Mouse (Mus musculus): Measurements from ENCODE around the gene Gm340.

Gm340 gene

DNA sequence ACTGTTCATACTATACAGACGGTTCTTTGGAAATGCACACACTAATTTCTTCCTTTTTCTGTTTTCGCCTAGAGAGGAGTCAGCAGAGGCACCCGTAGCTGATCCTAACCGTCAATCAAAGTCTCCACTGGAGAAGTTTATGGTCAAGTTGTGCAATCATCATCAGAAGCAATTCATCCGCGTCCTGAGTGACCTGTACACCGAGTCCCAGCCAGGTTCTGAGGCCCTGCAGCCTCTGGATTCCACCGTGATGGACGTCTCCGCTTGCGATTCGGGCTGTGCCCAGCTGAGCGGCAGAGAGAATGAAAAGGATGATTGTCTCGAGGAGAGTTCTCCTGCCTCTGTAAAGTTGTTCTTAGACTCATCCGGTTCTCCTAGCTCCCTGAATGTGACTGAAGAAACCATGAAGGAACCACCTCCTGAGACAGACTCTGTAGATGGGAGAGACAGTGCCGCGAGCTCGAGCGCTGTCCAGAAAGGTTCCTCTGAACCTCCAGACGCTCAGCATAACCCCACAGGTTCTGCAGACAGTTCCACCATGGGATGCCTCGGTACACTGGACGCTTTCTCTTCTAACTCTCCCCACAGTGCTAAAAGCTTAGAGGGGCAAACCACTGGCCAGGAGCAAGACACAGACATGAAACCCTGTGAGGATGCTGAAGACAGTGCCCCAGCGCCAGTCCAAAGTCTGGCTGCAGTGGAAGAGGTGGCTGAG lies at the start of gene Gm340:
Gm340 (plus strand) TSS at position 665 of the 715 bp plus-strand sequence.
- DNase-seq (ENCODE audit: low spot score) = no peak

DNA sequence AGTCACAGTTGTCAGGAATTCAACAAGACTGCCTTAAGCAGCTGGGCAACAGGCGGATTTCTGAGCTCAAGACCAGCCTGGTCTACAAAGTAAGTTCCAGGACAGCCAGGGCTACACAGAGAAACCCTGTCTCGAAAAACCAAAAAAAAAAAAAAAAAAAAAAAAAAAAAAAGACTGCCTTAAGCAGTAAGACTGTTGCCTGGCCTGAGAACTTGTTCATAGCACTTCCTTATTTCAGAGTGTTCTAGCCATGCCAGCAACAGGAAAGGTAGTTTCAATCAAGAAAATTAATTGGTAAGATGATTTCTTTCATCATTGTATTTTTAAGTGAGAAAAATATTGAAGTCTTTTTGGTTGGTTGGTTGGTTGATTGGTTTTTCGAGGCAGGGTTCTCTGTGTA lies 48.1 kb upstream of the Gm340 start:
- no peak for DNase-seq (ENCODE audit: low spot score)

DNA sequence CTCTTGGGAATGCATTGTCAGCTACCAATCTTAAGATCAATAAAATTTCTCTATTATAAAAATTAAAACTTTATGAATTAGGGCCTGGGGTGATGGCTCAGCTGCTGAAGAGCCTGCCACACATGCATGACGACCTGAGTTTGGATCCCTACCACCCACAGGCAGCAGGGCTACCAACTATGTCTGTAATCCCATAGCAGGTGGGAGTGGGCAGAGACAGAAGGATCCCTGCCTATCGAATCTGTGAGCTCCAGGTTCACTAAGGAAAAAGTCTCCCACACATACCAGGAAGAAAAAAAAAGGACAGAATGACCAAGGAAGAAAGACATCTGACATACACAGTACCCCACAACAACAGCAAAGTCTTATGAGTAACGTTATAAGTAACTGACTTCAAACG lies 25.2 kb upstream of the Gm340 start:
- no peak for DNase-seq (ENCODE audit: low spot score)

DNA sequence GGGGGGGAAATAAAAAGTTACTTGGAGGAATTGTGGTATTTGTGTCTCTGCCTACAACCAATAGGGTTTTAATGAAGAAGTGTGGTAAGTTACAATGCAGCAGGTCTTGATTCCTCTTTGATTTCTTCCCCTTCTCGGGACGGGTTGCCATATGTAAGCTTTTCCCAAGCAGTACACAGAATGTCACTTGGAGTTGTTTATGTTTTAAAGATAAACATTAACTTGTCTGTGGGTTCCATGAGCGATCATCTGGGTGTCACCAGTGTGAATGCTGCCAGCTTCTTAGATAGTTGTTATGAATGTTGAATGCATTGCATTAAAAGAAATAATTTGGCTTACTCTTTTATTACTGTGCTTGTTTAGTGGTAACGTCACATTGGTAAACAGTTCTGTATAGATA lies 24.7 kb upstream of the Gm340 start:
- DNase-seq (ENCODE audit: low spot score) = no peak

DNA sequence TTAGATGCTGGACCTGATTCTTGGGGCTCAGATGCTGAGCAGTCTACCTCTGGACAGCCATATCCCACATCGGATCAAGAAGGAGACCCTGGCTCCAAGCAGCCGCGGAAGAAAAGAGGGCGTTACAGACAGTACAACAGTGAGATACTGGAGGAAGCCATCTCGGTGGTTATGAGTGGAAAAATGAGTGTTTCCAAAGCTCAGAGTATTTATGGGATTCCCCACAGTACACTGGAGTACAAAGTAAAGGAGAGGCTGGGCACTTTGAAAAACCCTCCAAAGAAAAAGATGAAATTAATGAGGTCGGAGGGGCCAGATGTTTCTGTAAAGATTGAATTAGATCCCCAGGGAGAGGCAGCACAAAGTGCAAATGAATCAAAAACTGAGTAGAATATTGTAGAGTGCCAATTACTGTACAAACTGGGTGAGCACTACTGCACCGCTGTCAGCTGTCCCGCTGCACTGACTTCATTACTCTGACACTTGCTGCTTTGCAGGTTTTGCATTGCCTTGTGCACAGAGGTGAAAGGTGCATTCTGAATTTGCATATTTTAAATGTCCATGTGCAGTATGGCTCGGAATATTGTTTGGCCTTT lies 23.2 kb upstream of the Gm340 start:
- DNase-seq (ENCODE audit: low spot score) = no peak

DNA sequence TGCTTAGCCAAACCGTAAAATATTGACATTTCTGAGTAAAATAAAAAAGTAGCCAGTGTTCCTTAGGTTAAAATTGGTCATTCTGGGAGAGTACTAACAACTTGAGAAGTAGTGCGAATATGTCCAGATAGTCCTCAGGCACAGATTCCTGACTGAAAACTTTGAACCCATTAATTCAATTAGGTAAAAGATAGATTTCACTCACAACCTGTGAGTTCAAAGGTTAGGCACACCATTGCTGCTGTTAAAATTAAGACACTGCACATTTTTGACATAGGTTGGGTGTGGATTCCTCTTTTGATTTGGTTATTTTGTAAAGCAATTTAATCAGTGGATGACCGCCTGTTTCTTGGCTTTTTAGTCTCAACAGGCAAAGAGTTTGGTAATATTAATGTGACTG lies 21.3 kb upstream of the Gm340 start:
- DNase-seq (ENCODE audit: low spot score) = no peak

DNA sequence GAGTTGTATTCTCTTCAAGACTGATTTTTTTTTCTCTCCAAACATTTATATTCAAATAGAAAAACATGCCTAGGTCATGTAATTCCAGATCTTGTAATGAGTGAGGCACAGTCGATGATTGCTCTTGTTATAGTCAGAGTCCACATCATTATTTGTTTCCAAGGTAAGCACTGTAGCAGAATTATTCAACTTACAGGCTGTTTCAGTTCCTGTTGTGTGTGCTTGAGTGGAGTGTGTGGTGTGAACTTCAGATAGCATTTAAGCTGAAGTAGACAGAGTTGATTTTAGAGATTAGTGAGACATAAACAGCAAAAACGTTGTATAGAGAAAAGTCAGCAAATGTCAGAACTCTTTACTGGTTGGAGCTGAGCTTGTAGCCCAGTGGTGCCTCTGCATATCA lies 13.4 kb upstream of the Gm340 start:
- DNase-seq (ENCODE audit: low spot score) = no peak

DNA sequence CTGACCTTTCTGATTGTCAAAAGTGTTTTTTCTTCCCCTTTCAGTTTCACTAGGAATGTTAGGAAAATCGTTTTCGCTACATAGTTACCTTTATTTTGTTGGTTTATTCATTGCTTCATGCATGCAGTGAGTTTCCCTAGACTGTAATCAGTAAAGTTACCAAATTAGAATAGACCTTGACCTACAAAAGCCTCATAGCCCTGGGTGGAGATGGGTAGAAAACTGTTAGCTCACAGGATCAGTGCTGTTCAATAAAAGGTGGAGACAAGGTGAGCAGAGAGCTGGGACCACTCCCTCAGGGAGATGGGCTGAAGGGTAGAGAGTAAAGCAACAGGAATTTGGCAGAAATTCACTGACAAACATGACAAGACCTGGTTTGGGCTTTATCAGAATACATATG lies 8.5 kb upstream of the Gm340 start:
- no peak for DNase-seq (ENCODE audit: low spot score)

DNA sequence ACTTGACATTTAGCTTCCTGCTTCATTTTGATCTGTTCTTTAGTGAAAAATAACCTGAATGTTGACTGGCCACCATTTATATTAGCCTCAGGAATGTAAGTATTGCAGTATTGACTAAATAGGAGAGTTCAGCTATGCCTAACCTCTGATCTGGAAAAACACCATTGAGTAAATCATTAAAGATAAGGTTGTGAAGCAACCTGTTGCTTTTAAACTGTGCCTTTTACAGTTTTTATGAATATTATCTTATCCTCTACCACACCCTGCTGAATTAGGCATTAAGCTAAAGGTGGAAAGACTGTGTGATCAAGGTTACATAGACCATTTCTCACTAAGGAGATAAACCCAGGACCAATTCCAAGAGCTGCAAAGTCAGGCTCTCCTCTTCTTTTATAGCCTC lies 4.6 kb upstream of the Gm340 start:
- DNase-seq (ENCODE audit: low spot score) = no peak

DNA sequence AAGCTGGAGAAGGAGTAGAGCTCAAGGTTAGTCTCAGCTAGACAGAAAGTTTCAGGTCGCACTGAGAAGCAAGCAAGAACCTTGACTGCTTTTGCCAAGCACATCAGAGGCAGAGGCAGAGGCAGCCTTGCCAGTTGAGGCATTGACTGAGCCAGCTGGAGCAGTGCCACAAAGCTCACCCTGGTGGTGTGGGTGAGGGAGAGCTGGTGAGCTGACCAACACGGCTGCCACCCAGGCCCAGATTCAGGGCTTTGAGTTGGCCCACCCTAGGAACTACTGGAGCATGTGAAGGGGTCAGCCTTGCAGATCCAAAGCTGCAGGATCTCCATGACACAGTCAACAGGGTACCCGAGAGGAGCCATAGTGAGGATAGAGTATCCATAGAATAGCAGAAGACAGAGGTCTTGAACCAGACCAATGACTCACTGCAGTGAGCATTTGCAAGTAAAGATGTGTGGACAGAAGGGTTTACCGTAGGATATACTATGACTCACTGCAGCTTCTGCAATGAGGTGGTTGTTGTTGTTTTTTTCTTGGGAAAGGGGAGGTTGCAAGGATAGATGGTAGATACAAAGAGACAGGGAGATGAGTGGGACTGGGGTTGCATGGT lies 2.8 kb upstream of the Gm340 start:
- DNase-seq (ENCODE audit: low spot score) = no peak

DNA sequence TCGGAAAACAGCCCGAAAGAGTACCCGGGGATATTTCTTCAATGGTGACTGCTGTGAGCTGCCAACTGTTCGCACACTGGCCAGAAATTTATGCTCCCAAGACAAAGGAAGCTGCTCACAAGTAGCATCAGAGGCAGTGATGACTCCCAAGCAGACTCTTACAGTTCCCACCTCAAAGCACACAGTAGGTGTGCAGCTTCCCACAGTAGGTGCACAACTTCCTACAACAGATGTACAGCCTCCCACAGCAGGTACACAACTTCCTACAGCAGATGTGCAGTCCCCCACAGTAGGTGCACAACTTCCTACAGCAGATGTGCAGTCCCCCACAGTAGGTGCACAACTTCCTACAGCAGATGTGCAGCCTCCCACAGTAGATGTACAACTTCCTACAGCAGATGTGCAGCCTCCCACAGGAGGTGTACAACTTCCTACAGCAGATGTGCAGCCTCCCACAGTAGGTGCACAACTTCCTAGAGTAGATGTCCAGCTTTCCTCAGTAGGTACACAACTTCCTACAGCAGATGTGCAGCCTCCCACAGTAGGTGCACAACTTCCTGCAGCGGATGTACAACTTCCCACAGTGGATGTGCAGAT lies 846 bp downstream of the Gm340 start:
- no peak for DNase-seq (ENCODE audit: low spot score)

DNA sequence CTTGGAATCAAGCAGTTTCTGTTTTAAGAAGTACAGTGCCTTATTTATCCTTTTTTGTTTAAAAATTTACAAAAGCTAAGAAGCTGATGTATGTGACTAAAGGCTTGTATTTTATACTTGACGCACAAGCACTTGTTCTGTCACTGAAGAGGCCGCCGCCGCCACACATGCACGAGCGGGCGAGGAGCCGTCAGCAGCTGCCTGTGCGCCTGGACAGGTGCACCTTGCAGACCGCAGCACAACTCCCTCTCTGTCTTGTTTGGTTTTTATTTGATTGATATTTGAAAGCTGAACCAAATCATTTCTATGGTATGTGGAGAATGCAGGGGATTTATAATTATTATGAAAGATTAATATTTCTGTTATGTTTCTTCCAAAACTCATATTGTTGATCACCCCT lies 4.6 kb downstream of the Gm340 start:
- DNase-seq (ENCODE audit: low spot score) = no peak

DNA sequence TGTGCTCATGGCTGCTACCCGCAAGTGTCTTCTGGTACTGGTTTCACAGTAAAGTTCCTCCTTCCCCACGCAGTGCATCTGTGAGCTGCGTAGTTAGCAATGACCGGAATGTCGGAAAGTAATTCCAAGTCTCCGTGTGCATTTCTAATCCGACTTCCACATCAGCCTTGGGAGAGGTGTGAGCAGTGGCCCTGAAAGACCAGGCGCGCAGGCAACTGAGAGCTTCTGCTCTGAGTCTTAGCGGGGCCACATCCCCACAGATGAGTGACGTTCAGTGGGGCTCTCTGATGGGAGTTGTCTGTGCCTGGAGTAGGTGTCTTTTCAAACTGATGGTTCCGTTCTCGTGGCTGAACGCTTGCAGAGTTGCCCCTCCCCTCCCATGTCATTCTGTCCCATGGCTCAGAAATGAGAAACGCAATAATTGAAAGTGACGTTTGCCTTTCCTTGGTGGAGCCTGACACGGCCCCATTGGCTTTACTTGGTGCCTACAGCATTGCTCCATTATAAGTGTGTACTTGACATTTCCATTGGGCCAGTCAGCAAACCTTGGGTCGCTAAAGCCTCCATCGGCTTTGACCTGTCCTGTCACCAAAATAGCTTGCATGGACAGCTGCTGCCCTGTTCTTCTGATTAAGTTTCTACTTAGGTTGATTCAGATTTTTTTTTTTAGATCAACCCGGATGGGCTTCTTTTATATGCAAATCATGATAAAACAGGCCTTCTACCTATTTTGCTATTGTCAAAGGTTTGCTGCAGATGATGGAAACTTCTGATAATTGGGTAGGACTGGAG lies 5.5 kb downstream of the Gm340 start:
- DNase-seq (ENCODE audit: low spot score) = no peak

DNA sequence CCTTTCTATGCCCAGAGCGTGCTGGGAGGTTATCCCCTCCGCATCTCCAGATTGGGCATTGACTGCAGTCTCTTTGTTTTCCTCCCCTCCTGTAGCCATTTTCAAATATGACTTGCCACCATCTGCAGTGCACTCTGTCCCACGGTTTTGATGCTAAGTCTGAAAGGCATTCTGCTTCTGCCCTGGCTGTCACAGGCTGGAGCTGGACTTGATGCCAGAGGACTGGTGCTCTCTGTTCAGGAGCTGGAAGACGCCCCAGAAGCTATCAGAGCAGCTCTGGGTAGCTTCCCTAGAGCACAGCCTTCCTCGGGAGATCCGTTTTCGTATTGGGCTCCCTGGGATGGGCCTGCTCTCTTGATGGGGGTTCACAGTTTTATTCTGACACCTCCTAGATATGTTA lies 6.9 kb downstream of the Gm340 start:
- no peak for DNase-seq (ENCODE audit: low spot score)

DNA sequence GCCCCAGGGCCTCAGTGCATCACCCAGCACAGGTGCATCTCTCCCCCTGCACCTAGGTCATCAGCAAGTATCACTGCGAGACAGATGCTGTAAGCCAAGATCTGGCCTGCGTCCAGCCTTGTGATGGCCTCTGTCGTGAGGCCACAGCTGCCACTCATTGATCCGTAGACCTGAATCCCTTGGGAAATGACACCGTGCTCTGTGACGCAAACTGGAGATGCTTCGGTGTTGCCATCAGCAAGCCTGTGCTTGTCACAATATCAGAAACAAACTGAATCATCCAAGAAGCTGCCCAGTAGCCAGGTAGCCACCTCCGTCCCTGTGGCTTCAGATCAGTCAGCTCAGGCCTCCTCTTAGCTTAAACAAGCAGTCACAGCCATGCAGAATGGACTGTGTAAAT lies 7.5 kb downstream of the Gm340 start:
- DNase-seq (ENCODE audit: low spot score) = no peak

DNA sequence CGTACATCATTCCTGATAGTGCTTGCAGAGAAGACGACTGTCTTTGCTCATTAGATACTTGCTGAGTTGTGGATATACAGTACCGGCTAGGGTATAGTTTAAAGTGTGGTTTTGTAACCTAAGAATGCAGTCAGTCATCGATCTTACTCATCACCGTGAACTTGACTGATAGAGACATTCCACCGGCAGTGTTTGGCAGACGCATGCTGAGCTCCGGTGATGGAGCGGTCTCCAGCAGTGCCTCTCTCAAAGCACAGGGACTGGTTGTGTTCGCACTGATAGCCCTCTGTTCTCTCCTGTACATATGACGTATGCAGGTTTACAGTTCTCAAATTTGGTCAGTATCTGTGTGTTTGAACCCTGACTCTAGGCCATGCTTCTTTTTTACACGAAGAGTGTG lies 9.6 kb downstream of the Gm340 start:
- no peak for DNase-seq (ENCODE audit: low spot score)

DNA sequence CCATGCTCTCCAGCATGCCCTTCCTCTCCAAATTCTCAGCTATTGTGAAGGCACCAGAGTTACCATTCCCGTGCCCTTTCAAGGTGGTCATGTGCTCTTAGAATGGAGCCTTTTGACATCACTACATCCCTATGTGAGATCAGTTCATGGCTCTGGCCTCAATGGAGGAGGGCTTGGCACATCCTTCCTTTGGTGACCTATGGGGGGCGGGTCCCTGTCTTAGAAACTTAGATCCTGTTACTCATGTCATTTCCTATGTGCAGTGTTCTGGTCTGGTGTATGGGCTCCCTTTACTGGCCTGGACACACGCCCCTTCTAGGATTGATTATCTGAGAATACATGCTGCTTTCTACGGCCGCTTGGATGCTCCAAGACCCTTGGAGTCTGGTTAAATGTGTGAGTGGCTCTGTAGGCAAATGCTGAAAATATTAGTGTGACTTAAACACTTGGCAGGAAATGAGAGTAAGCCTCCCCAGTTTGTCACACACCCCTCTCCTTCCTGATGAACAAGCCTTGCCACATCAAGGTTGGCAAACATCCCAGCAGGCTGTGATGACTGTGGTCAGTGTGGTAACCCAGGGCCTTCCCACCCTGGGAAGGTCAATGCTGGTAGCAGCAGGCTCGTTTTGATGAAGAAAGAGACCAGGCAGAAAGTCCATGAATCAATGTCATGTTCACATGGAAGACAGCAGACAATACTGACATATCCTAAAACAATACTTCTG lies 15.2 kb downstream of the Gm340 start:
- no peak for DNase-seq (ENCODE audit: low spot score)

DNA sequence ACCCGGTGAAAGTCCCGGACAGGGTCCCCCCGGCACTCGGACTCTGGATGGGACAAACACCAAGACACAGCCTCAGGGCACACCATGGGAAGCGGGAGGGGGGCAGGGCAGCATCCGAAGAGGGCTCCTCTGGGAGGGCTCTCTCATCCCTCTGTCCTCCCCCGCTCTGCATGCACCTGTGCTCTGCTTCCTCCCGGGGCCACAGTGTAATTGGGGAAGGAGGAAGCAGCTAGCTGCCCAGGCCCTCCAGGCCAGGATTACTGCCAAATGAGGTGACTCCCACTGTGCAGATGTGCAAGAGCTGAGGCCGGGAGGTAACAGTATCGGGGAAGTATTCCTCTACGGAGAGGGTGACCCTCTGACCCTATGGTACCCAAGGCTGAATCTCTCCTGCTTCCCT lies 18.5 kb downstream of the Gm340 start:
- DNase-seq (ENCODE audit: low spot score) = no peak

DNA sequence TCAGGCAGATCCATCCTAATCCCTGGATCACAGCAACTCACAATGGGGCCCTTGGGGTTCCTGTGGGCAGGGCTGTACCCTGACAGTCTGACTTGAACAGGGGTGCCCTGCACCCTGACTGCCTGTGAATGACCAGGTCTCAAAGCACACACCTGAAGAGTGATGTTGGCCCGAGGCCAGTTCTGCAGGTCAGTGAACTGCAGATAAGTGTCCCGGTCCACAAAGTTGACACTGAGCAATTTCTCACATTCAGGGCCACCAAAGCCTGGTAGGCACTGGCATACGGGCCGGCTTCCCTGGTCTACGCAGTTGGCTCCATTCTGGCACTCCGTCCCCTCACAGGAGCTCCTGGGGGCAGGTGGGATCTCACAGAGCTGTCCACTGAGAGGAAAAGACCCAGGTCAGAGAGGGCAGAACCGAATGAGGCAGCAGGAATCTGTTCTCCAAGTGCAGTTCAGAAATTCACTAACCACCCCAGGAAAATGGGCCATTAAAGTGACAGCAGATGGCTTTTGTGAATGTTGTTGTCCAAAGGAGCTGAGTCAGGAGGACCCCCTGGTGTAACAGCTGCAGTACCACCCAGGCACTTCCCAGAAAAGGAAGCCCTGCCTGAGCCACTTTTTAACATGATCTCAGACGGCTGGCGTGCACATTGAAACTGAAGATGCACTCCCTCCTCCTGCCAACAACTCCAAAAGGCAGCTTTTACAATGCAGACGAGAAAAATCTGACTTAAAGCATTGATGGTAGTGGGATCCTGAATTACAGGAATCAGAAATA lies 24.2 kb downstream of the Gm340 start:
- no peak for DNase-seq (ENCODE audit: low spot score)

DNA sequence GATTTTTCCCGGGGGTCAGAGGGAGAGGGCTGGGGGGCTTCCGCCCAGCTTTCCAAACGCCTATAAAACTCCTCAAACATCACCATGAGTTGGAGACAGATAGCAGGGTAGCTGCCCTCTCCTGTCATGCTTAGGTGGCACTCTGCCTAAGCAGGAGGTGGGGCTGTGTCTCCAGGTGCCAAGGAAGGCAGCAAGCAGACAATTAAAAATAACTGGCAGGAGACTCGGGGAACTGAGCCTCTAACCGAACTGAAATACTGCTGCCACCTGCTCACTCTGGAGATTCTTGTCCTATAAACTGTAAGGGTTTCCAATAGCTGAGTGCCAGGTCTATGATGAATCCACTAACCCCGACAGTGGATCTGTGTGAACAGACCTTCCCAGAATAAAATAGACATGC lies 29.5 kb downstream of the Gm340 start:
- no peak for DNase-seq (ENCODE audit: low spot score)
